Mouse (Mus musculus) heart, adult 9 months (tissue): Measurements from ENCODE around the gene Gm9508.
A peak's percentile ranks its signal among the peaks of the same experiment; 100 is the strongest.

ENCODE experiments used
- DNase-seq, 2 experiments: peaks; one replicate each; pipeline ENCODE4 v3.0.0; 2022; ENCODE audit warnings: low spot score in 2 of 2

Gene Gm9508

DNA sequence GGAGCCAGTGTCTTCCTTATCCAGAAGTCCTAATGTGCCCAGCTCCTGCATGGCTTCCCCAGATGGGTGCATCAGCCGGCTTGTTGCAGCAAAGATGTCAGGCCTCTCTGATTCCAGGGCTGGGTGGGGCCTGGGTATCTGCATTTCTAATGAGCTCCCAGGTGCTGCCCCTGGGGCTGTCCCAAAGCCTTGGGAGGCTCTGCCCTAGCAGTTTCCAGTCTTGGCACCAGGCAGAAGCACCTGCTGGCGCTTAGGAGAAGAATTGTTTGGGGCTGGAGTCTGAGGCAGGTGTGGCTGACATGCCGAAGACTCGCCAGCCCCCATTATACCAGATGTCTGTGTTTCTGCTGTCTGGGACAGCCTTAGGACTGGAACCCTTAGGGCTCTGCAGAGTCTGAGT is 26.3 kb downstream of the Gm9508 start:
- no peak for DNase-seq

DNA sequence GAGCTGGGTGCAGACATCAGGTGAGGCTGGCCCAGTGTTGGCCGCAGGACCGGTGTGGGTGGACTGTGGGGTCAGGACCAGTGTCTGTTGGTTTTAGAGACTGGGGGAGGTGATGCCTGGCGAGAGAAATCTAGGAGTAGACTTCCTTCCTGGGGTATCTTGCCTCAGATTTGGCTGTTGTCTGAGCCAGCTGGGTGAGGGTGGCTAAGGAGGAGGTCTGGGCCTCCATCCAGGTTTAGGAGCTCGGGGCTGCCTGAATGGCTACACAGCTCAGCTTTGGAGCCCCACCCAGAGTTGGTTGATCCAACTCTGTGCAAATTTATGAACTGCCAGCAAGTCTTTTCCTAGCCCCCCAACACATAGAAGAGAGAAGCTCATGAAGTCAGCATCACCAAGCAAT is 29.6 kb downstream of the Gm9508 start:
- no peak for DNase-seq

GRCm38 (mm10) chr10:77666342-77666741 is 30.7 kb downstream of the Gm9508 start:
- no peak for DNase-seq

DNA sequence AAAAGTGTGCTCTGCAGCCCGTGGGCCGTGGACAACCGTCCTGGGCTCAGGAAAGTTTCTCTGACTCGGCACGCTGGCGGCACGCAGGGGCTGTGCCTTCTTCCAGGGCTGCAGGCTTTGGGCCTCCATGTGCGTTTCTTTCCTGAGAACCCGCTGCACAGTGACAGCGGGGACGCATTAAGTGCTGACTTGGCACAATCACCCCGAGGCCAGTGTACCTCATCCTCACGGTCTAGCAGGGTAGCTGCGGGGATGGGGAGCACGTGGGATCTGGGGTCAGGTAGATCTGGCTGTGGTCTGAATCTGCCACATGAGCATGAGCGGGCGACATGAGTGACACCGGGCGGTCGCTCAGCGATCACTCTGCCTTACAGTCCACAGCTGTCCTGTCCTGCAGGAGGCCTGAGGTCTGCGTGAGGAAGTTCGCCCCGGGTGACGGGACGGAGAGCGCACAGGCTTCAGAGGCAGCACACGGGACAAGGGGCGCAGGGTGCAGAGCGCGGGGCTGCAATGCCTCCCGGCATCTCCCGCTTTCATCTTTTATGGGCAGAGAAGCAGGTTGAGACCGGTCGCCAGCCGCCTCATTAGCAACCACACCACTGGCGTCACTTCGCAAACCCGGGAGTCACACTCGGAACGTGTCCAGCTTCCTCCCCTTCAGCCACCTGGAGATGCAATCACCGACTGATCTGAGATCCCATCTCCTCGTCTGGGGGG is 32.9 kb downstream of the Gm9508 start:
- no peak for DNase-seq

DNA sequence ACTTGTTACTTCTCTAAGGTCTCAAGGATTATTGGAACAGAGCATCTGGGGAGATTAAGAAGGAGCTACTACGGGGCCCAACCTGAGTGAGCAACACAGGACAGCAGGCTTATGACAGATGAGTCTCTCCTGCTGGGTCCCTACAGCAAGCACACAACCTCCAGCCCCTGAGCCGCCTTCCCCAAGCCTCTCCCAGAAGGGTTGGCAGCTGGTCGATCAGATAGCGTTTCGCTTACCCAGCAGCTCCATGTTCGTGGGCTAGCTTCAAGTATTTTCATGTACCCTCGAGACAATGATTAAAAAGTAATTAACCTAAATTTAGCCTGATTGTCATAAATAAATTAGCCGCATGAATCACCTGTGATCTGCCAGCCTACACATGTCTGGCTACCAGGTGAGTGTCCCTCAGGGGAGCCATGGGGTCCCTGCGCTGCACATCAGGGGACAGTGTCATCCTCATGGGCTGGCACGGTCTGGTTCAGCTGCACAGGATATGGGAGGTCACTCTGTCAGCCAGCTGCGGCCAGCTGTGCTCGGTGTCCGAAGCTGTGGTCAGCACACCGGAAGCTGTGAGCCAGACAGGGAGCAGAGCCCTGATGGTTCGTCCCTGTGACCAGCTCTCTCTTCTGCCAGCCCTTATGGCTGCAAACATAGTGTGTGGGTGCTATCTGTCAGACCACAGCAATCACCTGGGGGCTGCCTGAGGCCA is 38.6 kb downstream of the Gm9508 start:
- DNase-seq, result peak; percentile 48 to 56

GRCm38 (mm10) chr10:77652046-77652445 is 45.0 kb downstream of the Gm9508 start:
- DNase-seq, result no peak

GRCm38 (mm10) chr10:77647901-77648300 is 49.1 kb downstream of the Gm9508 start:
- DNase-seq, result no peak

GRCm38 (mm10) chr10:77647461-77647860 is 49.6 kb downstream of the Gm9508 start:
- DNase-seq, result no peak
